Mouse (Mus musculus) C2C12 (cell line): ENCODE results near the gene Gal3st4.

ENCODE experiments used
- CTCF ChIP-seq: IDR thresholded peaks from one replicate; pipeline ENCODE4 v1.5.1; 2011; ENCODE audit not compliant: control insufficient read depth, insufficient read depth, insufficient read length
- MAX ChIP-seq: IDR thresholded peaks from one replicate; pipeline ENCODE4 v1.6.1; 2011; ENCODE audit warnings: mild to moderate bottlenecking, control low read depth

GRCm38 (mm10) chr5:138277994-138278393 lies 5.4 kb upstream of the Gal3st4 start:
- TF ChIP-seq CTCF, result no peak
- TF ChIP-seq MAX, result no peak
